Mouse (Mus musculus): ENCODE data around the gene Olfr829.
"Not testable (repeated sequence)": the region's sequence is repeated elsewhere in the genome, so short reads cannot be mapped to it uniquely, and the experiment has no call there.

The Olfr829 gene

DNA sequence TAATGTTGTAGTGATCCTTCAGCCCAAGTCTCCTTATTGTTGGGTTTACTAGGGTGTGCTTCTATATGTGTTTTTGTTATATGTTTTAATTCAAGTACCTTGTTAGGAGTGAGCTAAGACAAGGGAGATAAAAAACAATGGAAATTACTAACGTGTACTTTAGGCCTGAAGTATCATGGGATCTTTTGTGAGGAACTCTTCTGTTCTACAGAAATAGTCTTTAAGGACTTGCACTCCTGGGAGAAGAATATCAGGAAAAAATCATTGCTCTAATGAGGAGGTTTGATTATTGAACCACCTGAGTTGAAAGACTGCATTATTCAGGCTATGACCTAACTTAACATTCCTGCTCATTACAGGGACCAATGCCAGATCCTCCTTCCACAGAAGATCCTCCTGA lies at the start of gene Olfr829:
Olfr829 (plus strand) TSS at position 301 of the 400 bp plus-strand sequence.
- no peak for DNase-seq (ENCODE audit: low read depth, low spot score)

DNA sequence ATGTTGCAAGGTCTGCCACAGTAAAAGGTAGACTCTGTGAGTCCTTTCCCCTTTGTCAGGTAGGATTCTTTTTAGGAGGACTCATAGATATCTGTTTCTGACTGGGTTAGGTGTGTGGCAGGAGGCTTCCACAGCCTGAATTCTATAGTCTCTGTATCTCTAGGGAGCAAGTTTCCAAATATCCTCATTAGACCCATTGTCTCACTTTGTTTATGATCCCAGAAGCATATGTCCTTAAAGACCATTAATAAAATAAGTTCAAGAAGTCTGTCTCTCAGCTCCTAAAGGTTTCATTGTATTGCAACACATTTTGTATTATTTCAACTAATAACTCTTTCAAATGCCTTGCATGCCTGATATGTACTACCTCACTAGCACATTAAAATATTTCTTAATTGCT lies 35.3 kb upstream of the Olfr829 start, which contains the start of gene Olfr828:
Olfr828 (minus strand) TSS at position 101 of the 400 bp plus-strand sequence.
- no peak for DNase-seq (ENCODE audit: low read depth, low spot score)

DNA sequence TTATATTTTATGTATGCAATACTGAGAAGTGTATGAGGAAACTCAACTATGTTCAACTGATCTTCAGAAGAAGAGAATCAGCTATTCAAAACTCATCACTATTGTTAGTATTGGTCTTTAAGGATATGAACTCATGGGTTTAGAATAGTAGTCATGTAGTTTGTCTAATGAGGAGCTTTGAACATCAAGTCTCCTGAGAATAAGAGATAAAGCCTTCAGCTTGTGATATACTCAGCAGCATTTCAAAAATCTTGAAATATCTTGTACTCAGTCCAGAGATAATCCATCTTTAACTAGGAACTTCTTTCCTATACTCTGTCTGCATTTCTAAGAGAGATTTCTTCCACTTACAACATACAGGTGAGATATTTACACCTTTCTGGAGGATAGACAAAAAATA lies 19.7 kb downstream of the Olfr829 start, which contains the start of gene Olfr830:
Olfr830 (plus strand) TSS at position 301 of the 400 bp plus-strand sequence.
- DNase-seq (ENCODE audit: low read depth, low spot score): no peak

DNA sequence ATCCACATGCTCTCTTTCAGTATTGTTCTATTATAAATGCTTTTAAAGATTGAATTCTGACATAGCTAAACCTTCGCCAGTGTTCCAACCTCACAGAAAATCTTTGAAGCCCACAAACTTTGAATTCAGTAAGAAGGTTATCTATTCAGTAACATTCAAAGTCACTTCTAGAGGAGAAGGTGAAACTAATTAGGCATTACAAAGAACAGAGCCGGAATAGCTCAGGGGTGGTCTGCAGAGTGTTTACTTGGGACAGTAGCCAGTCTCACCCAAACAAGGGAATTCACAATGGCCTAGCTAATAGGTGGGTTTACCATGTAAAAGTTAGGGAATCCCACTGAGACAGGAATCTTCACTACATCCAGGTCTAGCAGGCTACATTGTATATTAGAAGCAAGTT lies 53.0 kb downstream of the Olfr829 start:
- not testable (repeated sequence) for DNase-seq (ENCODE audit: low read depth, low spot score)

All from WW6 (cell line).